Mouse (Mus musculus): Measurements from ENCODE around the gene AC134908.4. TPM values are rescaled to one million over a fixed set of nuclear protein-coding genes. Genes with fewer than 3 reads are reported as not detected.

The AC134908.4 gene
- polyA plus RNA-seq, 1 experiment = 0.23 TPM

DNA sequence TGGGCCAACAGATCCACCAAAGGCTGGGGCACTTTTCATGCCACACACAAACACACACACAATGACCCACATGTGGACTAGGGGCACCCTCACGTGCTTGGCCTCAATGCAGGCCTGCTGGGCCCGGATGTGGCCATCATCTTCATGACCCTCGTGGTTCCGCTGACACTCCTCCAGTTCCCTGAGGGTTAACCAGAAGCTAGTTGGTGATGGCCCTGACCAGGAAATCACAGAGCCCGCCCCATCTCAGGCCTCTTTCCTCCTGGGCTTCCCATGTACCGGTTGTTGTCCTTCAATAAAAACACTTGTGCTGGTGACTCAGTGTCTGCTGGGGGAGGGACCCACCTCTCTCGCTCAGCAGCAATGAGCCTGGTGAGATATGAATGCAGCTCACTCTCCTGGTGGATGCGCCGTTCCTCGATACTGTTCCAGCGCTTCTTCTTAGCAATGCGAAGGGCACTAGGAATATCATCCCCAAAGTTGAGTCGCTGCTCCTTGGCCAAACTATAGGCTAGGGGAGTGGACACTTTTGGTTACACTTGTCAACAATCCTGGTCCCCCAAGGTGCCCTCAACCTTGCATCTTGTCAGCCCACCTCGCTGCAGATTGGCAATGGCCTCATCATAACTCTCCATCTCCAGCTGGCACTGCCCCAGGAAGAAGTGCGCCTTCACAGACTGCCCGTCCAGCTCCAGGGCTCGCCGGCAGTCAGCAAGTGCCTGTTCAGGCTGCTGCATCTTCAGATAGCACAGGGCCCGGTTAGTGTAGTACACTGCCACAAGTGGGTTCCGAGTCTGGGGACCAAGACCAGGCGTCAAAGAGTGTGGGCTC lies 36.2 kb upstream of the AC134908.4 start:
- DNase-seq (ENCODE audit: low read depth) = no peak

GRCm38 (mm10) chr17:25830806-25831431 lies 35.5 kb upstream of the AC134908.4 start:
- no peak for DNase-seq (ENCODE audit: low read depth)

DNA sequence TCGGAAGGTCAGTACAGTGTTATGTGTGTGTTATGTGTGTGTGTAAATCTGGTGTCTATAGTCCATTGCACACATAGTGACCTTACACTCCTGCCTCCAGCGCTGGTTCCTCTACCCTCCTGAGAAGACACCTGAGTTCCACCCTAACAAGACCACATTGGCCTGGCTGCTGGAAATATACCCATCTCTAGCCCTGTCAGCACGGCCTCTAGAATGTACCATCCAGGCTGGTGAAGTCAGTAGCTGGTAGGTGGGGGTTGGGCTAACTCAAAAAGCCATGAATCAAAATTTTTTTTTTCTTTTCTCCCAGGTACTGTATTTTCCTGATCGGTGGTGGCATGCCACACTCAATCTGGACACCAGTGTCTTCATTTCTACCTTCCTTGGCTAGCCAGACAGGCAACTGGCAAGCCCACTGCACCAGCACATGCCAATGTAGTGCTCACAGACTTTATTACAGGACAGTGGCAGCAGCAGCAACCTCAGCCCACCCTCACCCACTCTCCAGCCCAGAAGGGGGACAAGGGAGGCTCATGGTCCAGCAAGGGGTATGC lies 34.8 kb upstream of the AC134908.4 start:
- no peak for DNase-seq (ENCODE audit: low read depth)

GRCm38 (mm10) chr17:25829558-25830017 lies 34.1 kb upstream of the AC134908.4 start:
- no peak for DNase-seq (ENCODE audit: low read depth)

GRCm38 (mm10) chr17:25828712-25829557 lies 33.5 kb upstream of the AC134908.4 start, which contains the start of gene Jmjd8:
Gene Jmjd8 (plus strand): TSS chr17:25828867.
- no peak for DNase-seq (ENCODE audit: low read depth)

- no peak for DNase-seq (ENCODE audit: low read depth)
Measured at GRCm38 (mm10) chr17:25828223-25828594, 32.8 kb upstream of the AC134908.4 start.

GRCm38 (mm10) chr17:25827546-25828222 lies 32.2 kb upstream of the AC134908.4 start:
- DNase-seq (ENCODE audit: low read depth) = no peak

DNA sequence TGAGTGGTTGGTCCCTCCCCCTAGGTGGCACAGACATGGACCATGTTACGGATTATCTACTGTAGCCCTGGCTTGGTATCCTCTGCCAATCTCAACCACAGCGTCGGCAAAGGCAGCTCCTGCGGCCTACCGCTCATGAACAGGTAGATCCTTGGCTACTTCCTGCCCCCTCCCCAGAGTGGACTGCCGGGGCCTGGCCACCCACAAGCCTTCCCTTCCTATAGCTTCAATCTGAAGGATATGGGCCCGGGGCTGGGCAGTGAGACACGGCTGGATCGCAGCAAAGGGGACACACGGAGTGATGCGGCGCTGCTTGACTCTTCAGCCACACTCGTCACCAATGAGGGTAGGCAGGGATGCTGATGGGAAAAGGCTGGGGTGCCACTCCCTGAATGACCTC lies 31.6 kb upstream of the AC134908.4 start:
- DNase-seq (ENCODE audit: low read depth) = no peak

- no peak for DNase-seq (ENCODE audit: low read depth)
Measured at GRCm38 (mm10) chr17:25825984-25826570, 30.6 kb upstream of the AC134908.4 start.

- DNase-seq (ENCODE audit: low read depth) = no peak
Measured at GRCm38 (mm10) chr17:25825311-25825710, 29.9 kb upstream of the AC134908.4 start.

- DNase-seq (ENCODE audit: low read depth) = no peak
Measured at GRCm38 (mm10) chr17:25824362-25825142, 29.1 kb upstream of the AC134908.4 start.

DNA sequence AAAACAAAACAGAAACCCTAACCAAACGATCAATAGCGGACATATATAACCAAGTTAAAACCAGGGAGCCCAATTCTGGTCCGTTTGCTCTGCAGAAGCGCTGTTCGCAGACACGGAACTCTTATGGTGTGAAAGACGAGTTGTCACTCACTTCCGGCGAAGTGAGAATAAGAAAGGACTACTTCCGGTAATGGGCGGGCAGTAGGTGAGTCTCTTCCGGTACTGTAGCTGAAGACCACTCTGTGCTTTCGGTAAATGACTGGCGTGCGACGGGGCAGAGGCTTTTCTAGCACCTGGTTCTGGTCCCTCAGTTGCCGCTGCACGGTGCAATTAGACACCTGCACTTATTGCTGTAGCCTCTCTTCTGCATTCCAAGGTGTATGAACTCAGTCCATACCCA lies 28.0 kb upstream of the AC134908.4 start, which contains the start of gene Wdr24:
Wdr24 (plus strand) TSS at position 176 of the 400 bp plus-strand sequence.
- DNase-seq (ENCODE audit: low read depth) = no peak

- no peak for DNase-seq (ENCODE audit: low read depth)
Measured at GRCm38 (mm10) chr17:25818851-25819780, 23.7 kb upstream of the AC134908.4 start.

DNA sequence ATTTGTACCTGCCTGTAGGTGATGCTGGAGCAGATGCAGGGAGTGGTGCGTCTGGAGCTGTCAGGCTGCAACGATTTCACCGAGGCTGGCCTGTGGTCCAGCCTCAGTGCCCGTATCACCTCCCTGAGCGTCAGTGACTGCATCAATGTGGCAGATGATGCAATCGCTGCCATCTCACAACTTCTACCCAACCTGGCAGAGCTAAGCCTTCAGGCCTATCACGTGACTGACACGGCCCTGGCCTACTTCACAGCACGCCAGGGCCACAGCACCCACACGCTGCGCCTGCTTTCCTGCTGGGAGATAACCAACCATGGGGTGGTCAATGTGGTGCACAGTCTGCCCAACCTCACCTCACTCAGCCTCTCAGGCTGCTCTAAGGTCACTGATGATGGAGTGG lies 22.2 kb upstream of the AC134908.4 start:
- DNase-seq (ENCODE audit: low read depth) = no peak

DNA sequence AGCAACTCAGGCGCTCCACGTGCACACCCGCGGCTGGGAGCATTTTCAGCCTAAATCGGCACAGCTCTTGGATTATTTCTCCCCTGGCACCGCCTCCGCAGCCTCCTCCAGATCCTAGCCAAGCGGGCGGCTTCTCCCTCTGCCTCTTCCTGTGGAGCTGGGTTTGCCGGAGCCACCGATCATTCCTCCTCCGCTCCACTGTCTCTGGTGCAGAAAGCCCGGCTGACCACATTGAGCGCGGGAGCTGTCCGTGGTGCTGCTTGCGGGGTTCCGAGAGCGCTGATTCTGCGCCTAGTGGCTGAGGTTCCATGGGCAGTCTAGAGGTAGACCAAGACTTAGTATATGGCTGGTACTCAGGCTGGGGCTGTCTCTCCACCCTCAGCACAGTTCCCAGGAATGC lies 18.0 kb upstream of the AC134908.4 start:
- no peak for DNase-seq (ENCODE audit: low read depth)

DNA sequence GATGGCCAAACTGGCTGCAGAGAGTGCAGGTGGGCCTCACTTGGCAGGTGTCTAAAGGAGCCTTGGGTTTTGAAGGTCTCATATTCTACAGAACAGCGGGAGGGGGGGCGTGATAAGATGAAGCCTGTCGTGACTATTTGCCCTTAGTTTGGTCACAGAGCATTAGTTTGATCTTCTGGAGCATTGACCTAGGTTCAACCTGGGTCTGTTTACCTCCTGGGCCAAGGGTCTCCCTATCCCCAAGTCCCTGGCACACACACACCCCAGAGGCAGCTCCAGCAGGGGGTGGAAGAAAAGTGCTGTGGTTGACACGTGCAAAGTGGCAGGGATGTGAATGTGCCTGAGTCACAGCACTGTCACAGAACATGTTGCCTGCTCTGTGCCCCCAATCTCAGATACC lies 15.4 kb upstream of the AC134908.4 start:
- no peak for DNase-seq (ENCODE audit: low read depth)

GRCm38 (mm10) chr17:25809606-25810340 lies 14.3 kb upstream of the AC134908.4 start:
- DNase-seq (ENCODE audit: low read depth) = no peak

Measured in gonadal fat pad, adult 2 months (tissue).